In genomic region chr17:34960702-34961493, GRCm38 (mm10) we compare ENCODE assay signal across 14 mouse cellular contexts. TPM values are rescaled to one million over a fixed set of nuclear protein-coding genes. Genes with fewer than 3 reads are reported as not detected.
A peak's percentile ranks its signal among the peaks of the same experiment; 100 is the strongest.
DNase-seq lines count a peak whose midpoint lies in the region; ATAC-seq lines count a peak whose summit lies in the region.
"Had no signal": no experiment of that assay in that cellular context is flagged by ENCODE, and none has a peak within 500 bp of the region (broad histone marks: within the 10 kb centered on the region; RNA-seq: fewer than 3 reads in every experiment).

No protein-coding gene starts in this region.

- no peak overlapping the region for H3K9ac ChIP-seq in intestine, embryonic 16.5 days (ENCODE audit: low read depth, low read length)
- no peak overlapping the region for H3K9ac ChIP-seq in intestine, embryonic 15.5 days
- H3K9ac ChIP-seq in stomach, embryonic 15.5 days: no peak overlapping the region
- H3K9ac ChIP-seq: forebrain, postnatal 0 days; liver, embryonic 14.5 days had no signal

- no peak overlapping the region for H3K4me3 ChIP-seq in intestine, embryonic 16.5 days (ENCODE audit: low read length)
- H3K4me3 ChIP-seq in intestine, embryonic 15.5 days (replicated peaks): no peak overlapping the region
- no peak overlapping the region for H3K4me3 ChIP-seq in brown adipose tissue, adult 24 weeks (ENCODE audit: insufficient read depth, low read depth, low read length)
- H3K4me3 ChIP-seq in stomach, embryonic 15.5 days (replicated peaks): no peak overlapping the region

- H3K4me1 ChIP-seq in intestine, embryonic 16.5 days (ENCODE audit: control insufficient read depth, insufficient read depth, low read length): peaks cover 9% of the 10 kb centered on the region
- H3K4me1 ChIP-seq in intestine, embryonic 15.5 days (replicated peaks): peaks cover 7% of the 10 kb centered on the region; the same call in 1 of the 2 replicates
- no peaks in the 10 kb centered on the region; the same call in 1 of the 2 replicates for H3K4me1 ChIP-seq in brown adipose tissue, adult 24 weeks (ENCODE audit: control insufficient read depth, insufficient read depth, insufficient read length, low read length)
- H3K4me1 ChIP-seq in stomach, embryonic 15.5 days: peaks cover 13% of the 10 kb centered on the region; the same call in 1 of the 2 replicates

- H3K27ac ChIP-seq in intestine, embryonic 16.5 days (ENCODE audit: low read length): peak overlapping the region; percentile 18; the same call in 1 of the 2 replicates
- H3K27ac ChIP-seq in intestine, embryonic 15.5 days: no peak overlapping the region
- peak overlapping the region; percentile 54 for H3K27ac ChIP-seq in brown adipose tissue, adult 24 weeks (replicated peaks; ENCODE audit: low read depth, low read length)
- peak overlapping the region; percentile 99; the same call in 1 of the 2 replicates for H3K27ac ChIP-seq in stomach, embryonic 15.5 days
- H3K27ac ChIP-seq: liver, embryonic 14.5 days had no signal

- H3K36me3 ChIP-seq in intestine, embryonic 16.5 days (ENCODE audit: control insufficient read depth, insufficient read depth, low read length): no peaks in the 10 kb centered on the region
- H3K36me3 ChIP-seq in intestine, embryonic 15.5 days: no peaks in the 10 kb centered on the region
- no peaks in the 10 kb centered on the region for H3K36me3 ChIP-seq in stomach, embryonic 15.5 days
- H3K36me3 ChIP-seq: embryonic facial prominence, embryonic 12.5 days; hindbrain, embryonic 10.5 days had no signal

- no peaks in the 10 kb centered on the region; the same call in 1 of the 2 replicates for H3K27me3 ChIP-seq in intestine, embryonic 16.5 days (replicated peaks; ENCODE audit: control insufficient read depth, insufficient read depth, low read length)
- H3K27me3 ChIP-seq in intestine, embryonic 15.5 days (replicated peaks): no peaks in the 10 kb centered on the region
- no peaks in the 10 kb centered on the region for H3K27me3 ChIP-seq in stomach, embryonic 15.5 days (replicated peaks)

- DNase-seq in right cerebral cortex, adult 18-20 months: peak; percentile 39
- no peak for DNase-seq in right cerebral cortex, postnatal 4 days
- DNase-seq in retina, embryonic 14.5 days (ENCODE audit: low spot score): no peak
- DNase-seq: cerebellum, adult 8-10 months; forebrain, postnatal 0 days; thymus, postnatal 14 days had no signal

- ATAC-seq in intestine, embryonic 16.5 days: no peak
- no peak for ATAC-seq in intestine, embryonic 15.5 days
- ATAC-seq in stomach, embryonic 15.5 days (ENCODE audit: insufficient read depth, low FRiP score, low read depth): no peak
- ATAC-seq: forebrain, postnatal 0 days had no signal

- no peak overlapping the region for H3K4me2 ChIP-seq in intestine, embryonic 16.5 days (ENCODE audit: low read depth, low read length)
- no peak overlapping the region for H3K4me2 ChIP-seq in intestine, embryonic 15.5 days (replicated peaks)
- no peak overlapping the region for H3K4me2 ChIP-seq in stomach, embryonic 15.5 days

- no peaks in the 10 kb centered on the region for H3K9me3 ChIP-seq in intestine, embryonic 16.5 days (ENCODE audit: control insufficient read depth, low read length)
- H3K9me3 ChIP-seq in intestine, embryonic 15.5 days: no peaks in the 10 kb centered on the region
- H3K9me3 ChIP-seq in stomach, embryonic 15.5 days: no peaks in the 10 kb centered on the region
- H3K9me3 ChIP-seq: embryonic facial prominence, embryonic 12.5 days; hindbrain, embryonic 10.5 days had no signal

RNA-seq across cellular contexts. Expression of gene Hspa1b, which starts 1.9 kb away (rescaled TPM):
- 0.22 and 0.24 TPM in 2 replicates for polyA plus RNA-seq in intestine, embryonic 16.5 days (2015; fragmentation: Nextera tagmentation; extraction: Ambion mirVana)
- polyA plus RNA-seq in intestine, embryonic 15.5 days (2015; fragmentation: Nextera tagmentation; extraction: Ambion mirVana): 0.43 TPM in 2 replicates
- polyA plus RNA-seq in brown adipose tissue, adult 24 weeks (2012; ENCODE audit: insufficient read depth, insufficient read length, missing spikeins): 5.2 and 26.8 TPM in 2 replicates
- polyA plus RNA-seq in stomach, embryonic 15.5 days (2015; fragmentation: Nextera tagmentation; extraction: Ambion mirVana): 0.34 and 0.90 TPM in 2 replicates

RNA-seq across cellular contexts. Expression of gene Gm20481, which starts 8.8 kb away (rescaled TPM):
- not detected in 2 replicates for polyA plus RNA-seq in intestine, embryonic 16.5 days (2015; fragmentation: Nextera tagmentation; extraction: Ambion mirVana)
- not detected in 2 replicates for polyA plus RNA-seq in intestine, embryonic 15.5 days (2015; fragmentation: Nextera tagmentation; extraction: Ambion mirVana)
- polyA plus RNA-seq in brown adipose tissue, adult 24 weeks (2012; ENCODE audit: insufficient read depth, insufficient read length, missing spikeins): not detected in 2 replicates
- not detected in 2 replicates for polyA plus RNA-seq in stomach, embryonic 15.5 days (2015; fragmentation: Nextera tagmentation; extraction: Ambion mirVana)
- polyA plus RNA-seq: embryonic facial prominence, embryonic 12.5 days; forebrain, postnatal 0 days; large intestine, adult 2 months; liver, embryonic 14.5 days had no signal

RNA-seq across cellular contexts. Expression of gene Hspa1a, which starts 11.1 kb away (rescaled TPM):
- polyA plus RNA-seq in intestine, embryonic 16.5 days (2015; fragmentation: Nextera tagmentation; extraction: Ambion mirVana): 6.3 and 6.6 TPM in 2 replicates
- 6.2 and 6.3 TPM in 2 replicates for polyA plus RNA-seq in intestine, embryonic 15.5 days (2015; fragmentation: Nextera tagmentation; extraction: Ambion mirVana)
- 6.3 and 18.9 TPM in 2 replicates for polyA plus RNA-seq in brown adipose tissue, adult 24 weeks (2012; ENCODE audit: insufficient read depth, insufficient read length, missing spikeins)
- 9.9 and 12.1 TPM in 2 replicates for polyA plus RNA-seq in stomach, embryonic 15.5 days (2015; fragmentation: Nextera tagmentation; extraction: Ambion mirVana)

RNA-seq across cellular contexts. Expression of gene Hspa1l, which starts 11.6 kb away (rescaled TPM):
- 0.38 and 0.57 TPM in 2 replicates for polyA plus RNA-seq in intestine, embryonic 16.5 days (2015; fragmentation: Nextera tagmentation; extraction: Ambion mirVana)
- polyA plus RNA-seq in intestine, embryonic 15.5 days (2015; fragmentation: Nextera tagmentation; extraction: Ambion mirVana): 0.16 and 0.78 TPM in 2 replicates
- 0.48 and 0.71 TPM in 2 replicates for polyA plus RNA-seq in brown adipose tissue, adult 24 weeks (2012; ENCODE audit: insufficient read depth, insufficient read length, missing spikeins)
- 0.49 and 0.89 TPM in 2 replicates for polyA plus RNA-seq in stomach, embryonic 15.5 days (2015; fragmentation: Nextera tagmentation; extraction: Ambion mirVana)

RNA-seq across cellular contexts. Expression of gene Lsm2, which starts 20.8 kb away (rescaled TPM):
- 159 and 181 TPM in 2 replicates for polyA plus RNA-seq in intestine, embryonic 16.5 days (2015; fragmentation: Nextera tagmentation; extraction: Ambion mirVana)
- 187 and 190 TPM in 2 replicates for polyA plus RNA-seq in intestine, embryonic 15.5 days (2015; fragmentation: Nextera tagmentation; extraction: Ambion mirVana)
- polyA plus RNA-seq in brown adipose tissue, adult 24 weeks (2012; ENCODE audit: insufficient read depth, insufficient read length, missing spikeins): 22.4 and 29.8 TPM in 2 replicates
- 175 and 182 TPM in 2 replicates for polyA plus RNA-seq in stomach, embryonic 15.5 days (2015; fragmentation: Nextera tagmentation; extraction: Ambion mirVana)
